Mouse (Mus musculus) neural tube, embryonic 13.5 days (tissue): Measurements from ENCODE around the gene Fam240a. TPM values are rescaled to one million over a fixed set of nuclear protein-coding genes. Genes with fewer than 3 reads are reported as not detected.

Experiments used
- ATAC-seq: fragments of 200-750 bp; cut with Nextera tagmentation; 2 replicates; pipeline ENCODE4 v1.8.0; 2017; ENCODE audit warnings: low read depth, mild to moderate bottlenecking, moderate TSS enrichment, moderate library complexity
- H3K27ac ChIP-seq: fragments of 300-500 bp; sonication (generic); replicated peaks from 2 replicates; pipeline ENCODE4 v1.5.1; 2015; ENCODE audit warnings: moderate library complexity, mild to moderate bottlenecking, inconsistent platforms
- H3K27me3 ChIP-seq: fragments of 300-500 bp; sonication (generic); 2 replicates; pipeline ENCODE4 v1.6.1; 2015; ENCODE audit warnings: mild to moderate bottlenecking, inconsistent platforms
- H3K36me3 ChIP-seq: fragments of 300-500 bp; sonication (generic); 2 replicates; pipeline ENCODE4 v1.6.1; 2015; ENCODE audit warnings: mild to moderate bottlenecking, inconsistent platforms
- H3K4me1 ChIP-seq: fragments of 300-500 bp; sonication (generic); replicated peaks from 2 replicates; pipeline ENCODE4 v1.6.1; 2015; ENCODE audit warnings: inconsistent platforms
- H3K4me2 ChIP-seq: fragments of 300-500 bp; sonication (generic); 2 replicates; pipeline ENCODE4 v1.6.1; 2015; ENCODE audit warnings: inconsistent platforms, mild to moderate bottlenecking, moderate library complexity
- H3K4me3 ChIP-seq: fragments of 300-500 bp; sonication (generic); 2 replicates; pipeline ENCODE4 v1.5.1; 2015; ENCODE audit warnings: mild to moderate bottlenecking, inconsistent platforms
- H3K9ac ChIP-seq: fragments of 300-500 bp; sonication (generic); 2 replicates; pipeline ENCODE4 v1.6.1; 2015; ENCODE audit warnings: moderate library complexity, mild to moderate bottlenecking, inconsistent platforms
- H3K9me3 ChIP-seq: fragments of 300-500 bp; sonication (generic); 2 replicates; pipeline ENCODE4 v1.6.1; 2016; ENCODE audit warnings: inconsistent platforms
- WGBS: fragments of 180-500 bp; shearing (Covaris S2); methylation state at CpG from one replicate; pipeline ENCODE4 v1.1.7; 2015; 5-methylcytosine and 5-hydroxymethylcytosine counted together
- polyA plus RNA-seq: library from polyadenylated mRNA; unstranded; fragments of >200 nt; fragmentation: Nextera tagmentation; extraction: Ambion mirVana; gene quantifications from 2 replicates; pipeline ENCODE4 v1.2.1, GENCODE M21; 2015

Gene Fam240a
- polyA plus RNA-seq, 1 experiment from 2014 or later = not detected

- Histone ChIP-seq H3K4me2 (no peak overlapping the region), H3K9me3 (no peaks in the 10 kb centered on the region), H3K4me1 (no peaks in the 10 kb centered on the region), H3K36me3 (no peaks in the 10 kb centered on the region), H3K9ac (no peak overlapping the region), H3K4me3 (no peak overlapping the region), H3K27me3 (no peaks in the 10 kb centered on the region), H3K27ac (no peak overlapping the region)
- WGBS = 14% methylated on average over 21 of the region's 21 CpGs
- ATAC-seq = no peak
These were observed 26.5 kb downstream of the Fam240a start for GRCm38 (mm10) chr9:110890026-110890783.

- no peaks in the 10 kb centered on the region for H3K27me3 ChIP-seq
- WGBS = 90% methylated on average over 14 of the region's 14 CpGs
- no peak overlapping the region for H3K27ac ChIP-seq
- H3K4me2 ChIP-seq = no peak overlapping the region
- no peaks in the 10 kb centered on the region for H3K36me3 ChIP-seq
- no peak overlapping the region for H3K9ac ChIP-seq
- no peak overlapping the region for H3K4me3 ChIP-seq
- H3K4me1 ChIP-seq = no peaks in the 10 kb centered on the region
- H3K9me3 ChIP-seq = no peaks in the 10 kb centered on the region
- no peak for ATAC-seq
These were observed 27.7 kb downstream of the Fam240a start for GRCm38 (mm10) chr9:110888935-110889334.

DNA sequence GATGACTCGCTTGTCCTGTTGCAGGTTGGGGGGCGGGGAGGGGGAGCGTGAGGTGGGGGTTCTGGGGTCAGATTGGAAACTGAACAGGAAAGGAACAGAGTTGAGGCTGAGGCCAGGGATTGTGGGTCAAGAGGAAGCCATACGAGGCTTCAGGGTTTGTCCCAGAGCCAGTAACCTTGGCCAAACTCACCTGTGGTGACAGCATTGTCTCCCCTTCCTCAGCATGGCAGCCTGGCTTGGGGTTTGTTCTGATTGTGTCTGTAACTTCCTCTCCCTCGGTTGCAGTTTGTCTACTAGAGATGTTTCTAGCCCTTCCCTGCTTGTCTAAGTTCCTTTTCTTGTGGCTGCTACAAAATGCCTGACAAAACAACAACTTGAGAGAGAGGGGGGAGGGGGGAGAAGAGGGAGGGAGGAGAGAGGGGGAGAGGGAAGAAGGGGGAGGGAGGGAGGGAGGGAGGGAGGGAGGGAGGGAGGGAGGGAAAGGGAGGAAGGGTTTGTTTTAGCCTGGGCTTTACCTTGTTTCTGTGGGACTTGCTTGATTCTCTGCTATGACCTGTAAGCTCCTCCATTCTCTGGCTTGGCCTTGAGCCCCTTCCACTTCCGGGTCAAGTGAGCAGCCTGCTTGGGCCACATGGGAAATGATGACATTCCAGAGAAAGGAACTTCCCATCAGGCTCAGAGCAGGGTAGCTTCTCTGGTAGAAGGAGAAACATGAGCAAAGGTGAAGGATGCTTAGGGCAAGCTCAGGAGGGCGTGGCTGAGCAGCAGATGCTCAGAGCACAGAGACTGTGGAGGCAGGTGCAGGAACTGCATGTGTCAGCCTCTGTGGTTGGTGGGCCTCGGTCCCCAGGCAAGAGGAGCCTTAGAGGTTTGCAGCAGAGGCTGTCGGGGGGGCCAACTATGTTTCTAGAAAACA is 29.0 kb downstream of the Fam240a start:
- 68% methylated on average over 9 of the region's 9 CpGs for whole genome bisulfite sequencing
- ATAC-seq = no peak
- Histone ChIP-seq H3K4me1 (no peaks in the 10 kb centered on the region), H3K27me3 (no peaks in the 10 kb centered on the region), H3K9ac (no peak overlapping the region), H3K4me3 (no peak overlapping the region), H3K27ac (no peak overlapping the region), H3K36me3 (no peaks in the 10 kb centered on the region), H3K4me2 (no peak overlapping the region), H3K9me3 (no peaks in the 10 kb centered on the region)

GRCm38 (mm10) chr9:110881953-110882352 is 34.7 kb downstream of the Fam240a start:
- Histone ChIP-seq H3K4me3 (no peak overlapping the region), H3K9me3 (no peaks in the 10 kb centered on the region), H3K9ac (no peak overlapping the region), H3K4me1 (peaks cover 16% of the 10 kb centered on the region), H3K27me3 (peaks cover 54% of the 10 kb centered on the region), H3K36me3 (no peaks in the 10 kb centered on the region), H3K4me2 (no peak overlapping the region), H3K27ac (no peak overlapping the region)
- ATAC-seq = no peak
- 75% methylated on average over 7 of the region's 7 CpGs for WGBS

- ATAC-seq = no peak
- H3K4me3 ChIP-seq = peak overlapping the region; percentile 48
- H3K4me2 ChIP-seq = peak overlapping the region; percentile 83
- H3K4me1 ChIP-seq = peaks cover 17% of the 10 kb centered on the region
- H3K27ac ChIP-seq = no peak overlapping the region
- 69% methylated on average over 4 of the region's 4 CpGs for WGBS
- no peak overlapping the region for H3K9ac ChIP-seq
- H3K27me3 ChIP-seq = peaks cover 58% of the 10 kb centered on the region
- no peaks in the 10 kb centered on the region for H3K36me3 ChIP-seq
- H3K9me3 ChIP-seq = no peaks in the 10 kb centered on the region
These were observed 35.9 kb downstream of the Fam240a start for GRCm38 (mm10) chr9:110880772-110881171.

- Histone ChIP-seq H3K27ac (no peak within 1 kb of the TSS), H3K4me3 (peak within 1 kb of the TSS; percentile 48), H3K4me2 (peak within 1 kb of the TSS; percentile 83), H3K36me3 (no peaks in the 10 kb centered on the region), H3K9me3 (no peaks in the 10 kb centered on the region), H3K27me3 (peaks cover 58% of the 10 kb centered on the region), H3K4me1 (peaks cover 24% of the 10 kb centered on the region), H3K9ac (peak within 1 kb of the TSS; percentile 64)
- WGBS = under 1% methylated on average over 56 of the region's 57 CpGs
- ATAC-seq = 0 out of 2 replicates have a peak, but pooled peaks have one; percentile 16
These were observed 36.6 kb downstream of the Fam240a start, which contains the start of gene Tmie for GRCm38 (mm10) chr9:110879998-110880561. Gene Tmie (minus strand): TSS chr9:110880113.

- H3K9ac ChIP-seq = peak within 1 kb of the TSS; percentile 64
- H3K27ac ChIP-seq = no peak within 1 kb of the TSS
- H3K9me3 ChIP-seq = no peaks in the 10 kb centered on the region
- peak within 1 kb of the TSS; percentile 83 for H3K4me2 ChIP-seq
- ATAC-seq = no peak
- H3K27me3 ChIP-seq = peaks cover 58% of the 10 kb centered on the region
- 14% methylated on average over 12 of the region's 12 CpGs for WGBS
- peak within 1 kb of the TSS; percentile 48 for H3K4me3 ChIP-seq
- peaks cover 31% of the 10 kb centered on the region for H3K4me1 ChIP-seq
- no peaks in the 10 kb centered on the region for H3K36me3 ChIP-seq
These were observed 37.3 kb downstream of the Fam240a start, which contains the start of gene Als2cl for GRCm38 (mm10) chr9:110879191-110879920. Gene Als2cl (plus strand): TSS chr9:110879870.

GRCm38 (mm10) chr9:110877888-110878287 is 38.8 kb downstream of the Fam240a start:
- H3K9ac ChIP-seq = no peak overlapping the region
- no peak overlapping the region for H3K27ac ChIP-seq
- ATAC-seq = no peak
- H3K9me3 ChIP-seq = no peaks in the 10 kb centered on the region
- 84% methylated on average over 5 of the region's 5 CpGs for WGBS
- H3K4me2 ChIP-seq = no peak overlapping the region
- no peaks in the 10 kb centered on the region for H3K36me3 ChIP-seq
- peaks cover 41% of the 10 kb centered on the region for H3K4me1 ChIP-seq
- H3K4me3 ChIP-seq = no peak overlapping the region
- peaks cover 63% of the 10 kb centered on the region for H3K27me3 ChIP-seq

DNA sequence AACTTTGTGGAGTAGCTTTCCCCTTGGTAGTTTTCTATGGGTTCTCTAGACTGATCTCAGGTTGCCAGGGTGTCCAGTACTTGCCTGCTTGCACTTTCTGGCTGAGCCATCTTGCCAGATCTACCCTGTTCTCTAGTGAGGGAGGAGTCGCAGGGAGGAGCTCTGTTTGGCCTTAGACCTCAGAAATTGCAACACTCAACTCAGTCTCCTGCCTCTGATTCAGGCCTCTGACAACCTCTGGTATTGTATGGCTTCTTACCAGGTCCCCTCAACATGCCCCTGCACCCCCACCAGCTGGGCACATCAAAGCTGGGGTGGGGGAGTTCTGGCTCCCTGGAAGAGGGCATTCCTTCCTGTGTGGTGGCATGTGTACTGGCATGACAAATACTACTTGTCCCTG is 39.3 kb downstream of the Fam240a start:
- no peak for ATAC-seq
- no peak overlapping the region for H3K4me3 ChIP-seq
- H3K36me3 ChIP-seq = no peaks in the 10 kb centered on the region
- 69% methylated on average over 1 of the region's 1 CpGs for WGBS
- H3K4me2 ChIP-seq = no peak overlapping the region
- no peak overlapping the region for H3K9ac ChIP-seq
- H3K27ac ChIP-seq = no peak overlapping the region
- H3K4me1 ChIP-seq = peaks cover 41% of the 10 kb centered on the region
- peaks cover 67% of the 10 kb centered on the region for H3K27me3 ChIP-seq
- H3K9me3 ChIP-seq = no peaks in the 10 kb centered on the region

DNA sequence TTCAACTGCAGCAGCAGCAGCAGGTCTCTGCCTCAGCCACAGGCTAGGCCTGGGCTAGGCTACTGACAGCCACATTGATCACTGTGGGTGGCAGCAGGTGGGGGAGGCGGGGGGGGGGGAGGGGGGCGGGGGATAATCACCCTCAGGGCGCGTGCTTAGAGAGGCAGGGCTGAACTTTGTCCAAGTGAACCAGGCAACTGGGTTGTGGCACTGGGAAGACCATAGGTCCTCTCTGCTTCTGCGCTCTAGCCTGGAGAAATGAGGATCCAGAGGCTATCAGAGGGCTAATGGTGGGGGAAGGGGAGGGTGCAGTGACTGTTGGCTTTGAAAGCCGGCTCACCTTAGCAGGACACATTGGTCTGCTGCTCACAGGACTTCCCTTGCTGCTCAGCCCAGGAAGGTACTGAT is 41.4 kb downstream of the Fam240a start:
- 11% methylated on average over 5 of the region's 6 CpGs for WGBS
- no peak overlapping the region for H3K9ac ChIP-seq
- ATAC-seq = peak; percentile 66; the same call in 1 of the 2 replicates
- no peaks in the 10 kb centered on the region for H3K36me3 ChIP-seq
- H3K4me1 ChIP-seq = peaks cover 37% of the 10 kb centered on the region
- no peak overlapping the region for H3K4me2 ChIP-seq
- peak overlapping the region; percentile 76 for H3K27ac ChIP-seq
- peaks cover 50% of the 10 kb centered on the region for H3K27me3 ChIP-seq
- H3K4me3 ChIP-seq = no peak overlapping the region
- no peaks in the 10 kb centered on the region for H3K9me3 ChIP-seq

DNA sequence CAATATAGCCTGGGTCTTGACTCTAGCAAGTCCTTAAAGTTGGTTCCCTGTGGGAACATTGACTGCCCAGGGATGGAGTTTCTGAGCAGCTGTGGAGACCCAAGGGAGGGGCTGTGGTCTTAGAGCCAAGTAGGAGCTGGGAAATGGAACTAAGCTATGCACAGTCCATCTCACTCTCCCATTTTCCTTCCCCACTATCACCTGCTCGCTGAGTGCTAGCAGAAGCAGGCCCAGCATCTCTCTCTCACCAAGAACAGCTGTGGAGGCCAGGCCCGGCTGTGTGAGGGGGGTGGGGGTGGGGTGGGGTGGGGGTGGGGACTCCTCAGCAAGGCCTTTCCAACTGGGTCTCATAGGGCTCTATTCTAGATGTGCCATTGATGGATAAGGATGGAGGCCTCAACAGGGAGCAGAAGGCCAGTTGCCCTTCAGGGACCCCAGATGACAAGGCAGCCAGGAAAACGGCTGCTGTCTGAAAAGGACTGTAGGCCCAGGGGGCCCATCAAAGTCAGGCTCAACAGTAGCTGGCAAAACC is 41.9 kb downstream of the Fam240a start:
- Histone ChIP-seq H3K9ac (no peak overlapping the region), H3K36me3 (no peaks in the 10 kb centered on the region), H3K4me1 (peaks cover 31% of the 10 kb centered on the region), H3K27me3 (peaks cover 45% of the 10 kb centered on the region), H3K9me3 (no peaks in the 10 kb centered on the region), H3K27ac (peak overlapping the region; percentile 76), H3K4me2 (peak overlapping the region; percentile 57), H3K4me3 (no peak overlapping the region)
- 10% methylated on average over 2 of the region's 3 CpGs for WGBS
- peak; percentile 60 for ATAC-seq
